Mouse (Mus musculus) liver, adult 2 months (tissue): Measurements from ENCODE around the gene Rpl23.
A peak's percentile ranks its signal among the peaks of the same experiment; 100 is the strongest.

Source experiments
- CTCF ChIP-seq: fragments of 200-500 bp; IDR thresholded peaks from 2 replicates; pipeline ENCODE4 v1.5.1; 2011; ENCODE audit warnings: low read depth, low read length, control low read depth
- POLR2A ChIP-seq: fragments of 200-500 bp; IDR thresholded peaks from 2 replicates; pipeline ENCODE4 v1.6.1; 2011; ENCODE audit warnings: low read length, control low read depth; ENCODE audit not compliant: insufficient read depth; ENCODE audit errors: extremely low read depth

DNA sequence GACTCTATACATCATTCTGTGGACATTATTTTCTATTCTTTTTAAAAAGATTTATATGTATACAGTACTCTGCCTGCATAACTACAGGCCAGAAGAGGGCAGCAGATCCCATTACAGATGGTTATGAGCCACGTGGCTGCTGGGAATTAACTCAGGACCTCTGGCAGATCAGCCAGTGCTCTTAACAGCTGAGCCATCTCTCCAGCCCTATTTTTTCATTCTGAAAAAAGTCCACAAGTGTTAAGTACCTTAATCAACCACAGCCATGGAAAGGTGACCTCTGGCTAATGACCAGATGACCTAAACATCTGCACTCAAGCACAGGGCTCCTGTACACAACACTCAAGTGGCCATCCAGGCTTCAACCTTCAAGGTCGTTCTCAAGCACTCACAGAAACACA is 5.1 kb downstream of the Rpl23 start:
- TF ChIP-seq POLR2A (no peak), CTCF (peak; percentile 11; the same call in 1 of the 2 replicates)
